ENCODE assay signal across 8 mouse cellular contexts in genomic region chr8:69893863-69894262, GRCm38 (mm10). TPM values are rescaled to one million over a fixed set of nuclear protein-coding genes. Genes with fewer than 3 reads are reported as not detected.
A peak's percentile ranks its signal among the peaks of the same experiment; 100 is the strongest.
DNase-seq lines count a peak whose midpoint lies in the region; TF ChIP-seq lines count a peak whose summit lies in the region.

No protein-coding gene starts in this region.

- no peak overlapping the region for H3K4me3 ChIP-seq in kidney, adult 2 months (ENCODE audit: insufficient read depth, low read depth, low read length)

- no peaks in the 10 kb centered on the region for H3K27me3 ChIP-seq in kidney, adult 2 months (replicated peaks; ENCODE audit: control insufficient read depth, insufficient read depth, low read length)

- peak; percentile 48 for TF ChIP-seq CTCF in kidney, adult 2 months (conservative IDR thresholded peaks at IDR 0.05; ENCODE audit: insufficient read depth, insufficient read length, low read depth, low read length)

- 52% methylated on average over 17 of the region's 17 CpGs for WGBS in kidney, adult 2 months

- H3K4me1 ChIP-seq in kidney, adult 2 months (ENCODE audit: control insufficient read depth, insufficient read depth, low read length), result peaks cover 12% of the 10 kb centered on the region; the same call in 1 of the 2 replicates

- H3K36me3 ChIP-seq in kidney, adult 2 months (ENCODE audit: control insufficient read depth, insufficient read depth, low read length), result no peaks in the 10 kb centered on the region

- TF ChIP-seq POLR2A in kidney, adult 2 months (IDR thresholded peaks at IDR 0.05; ENCODE audit: low read depth, low read length), result no peak

- DNase-seq in gastrocnemius, postnatal 10 days, result peak; percentile 70
- DNase-seq in gastrocnemius, adult 18-20 months (ENCODE audit: low spot score), result no peak
- peak; percentile 64 for DNase-seq in urinary bladder, postnatal 14 days (ENCODE audit: low spot score)
- no peak for DNase-seq in urinary bladder, adult 18-20 months (ENCODE audit: low spot score in 2 of 2)
- peak; percentile 84 for DNase-seq in embryo, embryonic 10 days (ENCODE audit: low spot score)
- DNase-seq in kidney, adult 2 months, result peak; percentile 56
- DNase-seq in lung, adult 18-20 months, result peak; percentile 30 to 62
- peak; percentile 71 for DNase-seq in right cerebral cortex, postnatal 4 days

- no peak overlapping the region for H3K27ac ChIP-seq in kidney, adult 2 months (ENCODE audit: insufficient read depth, low read depth, low read length)

RNA-seq across cellular contexts. Expression of gene Cilp2, which starts 6.4 kb away (rescaled TPM):
- total RNA-seq in gastrocnemius, postnatal 10 days (2021), result 10 to 100 TPM; 25.3 to 28.4 TPM
- total RNA-seq in gastrocnemius, adult 18-20 months (2021), result 1 to 10 TPM; 2.5 to 2.7 TPM
- polyA plus RNA-seq in kidney, adult 2 months (2012; rRNA removed), result 0.11 and 0.16 TPM in 2 replicates

RNA-seq across cellular contexts. Expression of gene Tssk6, which starts 8.1 kb away (rescaled TPM):
- total RNA-seq in gastrocnemius, postnatal 10 days (2021), result under 1 TPM in 1 of 2 experiments, not detected in 1; 0.38 TPM
- total RNA-seq in gastrocnemius, adult 18-20 months (2021), result not detected
- 1.3 and 1.5 TPM in 2 replicates for polyA plus RNA-seq in kidney, adult 2 months (2012; rRNA removed)

RNA-seq across cellular contexts. Expression of gene Ndufa13, which starts 8.5 kb away (rescaled TPM):
- 100 to 1,000 TPM; 236 to 268 TPM for total RNA-seq in gastrocnemius, postnatal 10 days (2021)
- 100 to 1,000 TPM; 347 to 364 TPM for total RNA-seq in gastrocnemius, adult 18-20 months (2021)
- polyA plus RNA-seq in kidney, adult 2 months (2012; rRNA removed), result 283 and 372 TPM in 2 replicates

RNA-seq across cellular contexts. Expression of gene Yjefn3, which starts 8.6 kb away (rescaled TPM):
- 1 to 10 TPM; 9.0 to 9.5 TPM for total RNA-seq in gastrocnemius, postnatal 10 days (2021)
- total RNA-seq in gastrocnemius, adult 18-20 months (2021), result 1 to 10 TPM; 8.3 to 9.7 TPM
- 3.9 and 5.6 TPM in 2 replicates for polyA plus RNA-seq in kidney, adult 2 months (2012; rRNA removed)

Comparison
In these comparisons a context has a peak if more than half of its experiments do, and no peak if none do; other contexts are left out.
1. DNase-seq: peak in gastrocnemius, postnatal 10 days (single experiment), urinary bladder, postnatal 14 days (single experiment), embryo, embryonic 10 days (single experiment), kidney, adult 2 months (single experiment), lung, adult 18-20 months (2 of 2) and right cerebral cortex, postnatal 4 days (single experiment); none in gastrocnemius, adult 18-20 months (single experiment) and urinary bladder, adult 18-20 months (0 of 2).
2. RNA of gene Cilp2, which starts 6.4 kb away (total RNA-seq): 25.3 to 28.4 TPM in gastrocnemius, postnatal 10 days; 2.5 to 2.7 TPM in gastrocnemius, adult 18-20 months; every median in the first group is over 4 times any median in the second.